Mouse (Mus musculus): ENCODE measurements around the gene Usp31.

DNA sequence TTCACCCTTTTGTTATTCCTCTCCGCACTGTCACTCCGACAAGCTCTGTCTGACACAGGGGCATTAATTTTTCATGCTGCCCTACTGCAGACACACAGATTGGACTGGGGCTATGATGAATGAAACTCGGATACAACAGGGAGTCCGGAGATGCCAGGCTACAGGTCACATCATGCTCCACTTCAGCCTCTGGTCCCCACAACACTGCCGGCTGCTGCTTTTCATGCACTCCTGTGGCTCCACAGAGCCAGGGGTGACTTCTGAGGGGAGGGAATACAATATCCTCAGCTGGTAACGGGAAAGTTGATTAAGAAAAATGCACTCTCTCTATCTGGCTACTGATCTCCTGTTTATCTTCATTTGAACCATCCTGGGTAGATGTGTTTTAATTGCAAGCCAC, 84.6 kb downstream of the Usp31 start:
- TF ChIP-seq POLR2AphosphoS2 (IDR thresholded peaks at IDR 0.05; ENCODE audit: low read length) (no peak), POLR2A (IDR thresholded peaks at IDR 0.05; ENCODE audit: control insufficient read depth in 1 of 2, insufficient read depth in 1 of 2, low read depth in 1 of 2, low read length in 2 of 2, poor library complexity in 1 of 2) (no peak), ZKSCAN1 (IDR thresholded peaks at IDR 0.05; ENCODE audit: low read depth, low read length) (no peak), CTCF (IDR thresholded peaks at IDR 0.05 in 2 of 3, conservative IDR thresholded peaks at IDR 0.05 in 1 of 3; ENCODE audit: control insufficient read depth in 1 of 3, insufficient read depth in 1 of 3, low read depth in 2 of 3, low read length in 3 of 3, poor library complexity in 1 of 3, severe bottlenecking in 1 of 3) (no peak), USF2 (IDR thresholded peaks at IDR 0.05; ENCODE audit: borderline replicate concordance in 1 of 2, insufficient read depth in 1 of 2, low read depth in 1 of 2, low read length in 2 of 2) (no peak), RAD21 (IDR thresholded peaks at IDR 0.05; ENCODE audit: low read depth, low read length) (no peak), GATA1 (IDR thresholded peaks at IDR 0.05; ENCODE audit: low read depth, low read length) (no peak)

Measured in MEL (cell line).